Mouse (Mus musculus) kidney, postnatal 36 days (tissue): Measurements from ENCODE around the gene Rasl11a.
A peak's percentile ranks its signal among the peaks of the same experiment; 100 is the strongest.

Experiments used
- DNase-seq, 2 experiments: peaks; one replicate each; pipeline ENCODE4 v3.0.0; 2021 to 2022; ENCODE audit warnings: mixed read lengths in 2 of 2

Gene Rasl11a

DNA sequence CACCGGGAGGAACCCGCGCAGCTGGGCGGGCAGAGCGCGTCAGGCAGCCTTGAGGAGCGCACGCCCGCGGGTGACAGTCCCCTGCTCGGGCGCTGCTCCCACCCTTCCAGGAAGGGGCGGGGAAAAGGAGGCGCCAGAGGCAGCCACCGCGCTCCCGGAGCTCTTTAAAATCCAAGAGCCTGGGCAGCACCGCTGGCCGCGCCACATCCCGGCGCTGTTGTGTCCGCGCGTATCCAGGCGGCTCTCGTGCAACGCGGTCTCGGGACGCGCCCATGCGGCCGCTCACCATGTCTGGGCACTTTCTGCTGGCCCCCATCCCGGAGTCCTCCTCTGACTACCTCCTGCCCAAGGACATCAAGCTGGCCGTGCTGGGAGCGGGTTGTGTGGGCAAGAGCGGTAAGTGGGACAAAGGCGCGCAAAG, at the start of gene Rasl11a:
Gene Rasl11a, plus strand, starts transcription at position 127 of the 421 bp plus-strand sequence.
- DNase-seq: peak; percentile 87 to 89

DNA sequence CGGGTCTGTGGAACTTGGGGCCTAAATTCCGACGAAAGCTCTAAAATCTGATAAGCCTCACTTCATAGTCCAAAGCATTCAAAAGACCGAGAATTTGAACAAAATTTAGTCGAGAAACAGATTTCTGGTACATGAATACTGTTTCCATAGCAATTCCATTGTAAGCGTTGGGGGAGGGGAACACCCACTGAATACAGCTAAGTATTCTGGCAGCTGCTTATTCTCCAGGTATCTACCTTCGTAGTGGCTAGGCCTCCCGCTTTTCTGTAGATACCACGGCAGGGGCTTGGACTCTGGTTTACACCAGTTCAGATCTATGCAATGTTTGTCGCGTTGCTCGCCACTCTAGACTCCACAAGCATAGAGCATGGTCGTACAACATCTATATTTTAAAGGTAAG, 49.1 kb upstream of the Rasl11a start:
- no peak for DNase-seq

DNA sequence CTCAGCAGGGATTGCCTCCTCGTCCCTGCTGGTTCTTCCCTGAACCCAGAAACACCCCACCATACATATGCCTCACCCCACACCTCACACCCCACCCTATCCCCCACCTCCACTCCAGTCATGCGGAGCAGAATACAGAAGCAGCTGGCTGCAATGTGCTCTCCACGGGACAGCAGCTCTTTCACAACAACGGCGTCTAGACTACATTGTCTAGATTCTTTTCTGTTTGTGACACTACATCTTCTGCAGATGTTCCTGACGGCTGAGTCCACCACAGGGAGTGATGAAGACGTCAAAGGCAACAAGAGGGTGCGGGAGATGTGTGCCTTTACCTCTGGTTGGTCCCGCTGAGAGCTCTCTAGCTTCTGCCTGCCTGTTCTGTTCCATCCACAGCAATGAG, 46.8 kb upstream of the Rasl11a start:
- no peak for DNase-seq

DNA sequence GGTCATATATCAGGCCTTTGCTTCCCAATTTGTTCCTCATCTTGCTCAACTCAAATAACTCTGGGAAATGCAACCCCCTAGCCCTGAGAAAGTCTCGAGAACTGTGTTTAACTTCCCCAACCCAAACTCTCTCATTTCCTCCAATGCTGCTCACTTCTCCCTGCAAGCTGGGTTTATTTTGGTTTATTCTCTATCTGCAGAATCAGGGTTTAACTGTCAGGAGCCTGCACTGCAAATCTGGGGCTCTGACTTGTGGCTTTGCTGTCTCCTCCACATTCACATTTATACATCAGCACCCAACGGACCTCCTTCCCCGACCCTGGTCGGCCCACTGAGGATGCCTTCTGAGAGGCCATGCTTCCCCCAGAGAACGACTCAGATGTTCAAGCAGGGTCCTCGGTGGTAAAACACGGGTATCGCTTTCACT, 38.9 kb upstream of the Rasl11a start:
- no peak for DNase-seq

DNA sequence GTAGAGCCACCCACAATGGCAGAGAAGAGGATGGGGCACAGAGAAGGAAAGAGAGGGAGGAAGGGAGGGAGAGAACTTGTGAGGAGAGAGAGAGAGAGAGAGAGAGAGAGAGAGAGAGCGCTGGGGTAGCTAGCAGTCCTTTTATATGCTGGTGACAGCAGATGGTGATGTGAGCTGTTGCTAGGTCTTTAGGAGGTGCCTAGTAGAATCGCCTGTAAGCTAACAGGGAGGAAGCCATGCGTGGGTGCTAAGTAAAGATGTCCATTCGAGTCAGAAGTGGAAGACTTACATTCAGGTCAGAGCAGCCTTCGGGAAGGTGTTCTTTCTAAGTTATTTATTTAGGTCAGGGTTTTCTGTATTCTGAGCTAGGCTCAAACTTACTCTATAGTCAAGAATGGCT, 34.9 kb upstream of the Rasl11a start:
- no peak for DNase-seq

DNA sequence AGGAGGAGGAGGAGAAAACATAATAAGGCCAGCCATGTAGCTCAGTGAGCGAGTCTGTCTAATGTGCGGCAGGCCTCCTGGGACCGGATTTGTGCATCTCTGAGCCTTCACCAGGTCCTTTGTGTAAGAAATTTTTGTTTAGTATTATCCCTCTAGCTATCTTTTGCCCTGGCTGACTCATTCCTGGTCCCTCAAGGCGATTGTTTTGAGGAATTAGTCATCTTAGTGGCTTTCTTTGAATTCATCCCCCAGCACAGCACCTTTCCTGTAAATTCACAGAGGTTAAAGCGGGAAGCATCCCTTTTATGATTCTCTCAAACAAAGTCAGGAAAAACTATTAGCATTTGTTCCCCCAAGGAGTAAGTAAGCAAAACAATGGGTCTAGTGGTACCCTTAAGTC, 32.0 kb upstream of the Rasl11a start:
- no peak for DNase-seq

DNA sequence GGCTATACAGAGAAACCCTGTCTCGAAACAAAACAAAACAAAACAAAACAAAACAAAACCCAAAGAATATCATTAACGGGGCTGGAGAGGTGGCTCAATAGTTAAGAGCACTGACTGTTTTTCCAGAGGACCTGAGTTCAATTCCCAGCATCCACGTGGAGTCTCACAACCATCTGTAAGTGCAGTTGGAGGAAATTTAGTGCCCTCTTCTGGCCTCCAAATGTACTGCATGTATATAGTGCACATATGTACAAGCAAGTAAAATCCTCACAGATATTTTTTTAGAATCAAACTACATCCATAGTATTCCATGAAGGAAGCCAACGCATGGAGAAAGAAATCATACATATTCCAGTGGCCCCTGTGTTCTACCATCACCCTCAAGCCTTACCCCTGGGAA, 31.4 kb upstream of the Rasl11a start:
- no peak for DNase-seq

DNA sequence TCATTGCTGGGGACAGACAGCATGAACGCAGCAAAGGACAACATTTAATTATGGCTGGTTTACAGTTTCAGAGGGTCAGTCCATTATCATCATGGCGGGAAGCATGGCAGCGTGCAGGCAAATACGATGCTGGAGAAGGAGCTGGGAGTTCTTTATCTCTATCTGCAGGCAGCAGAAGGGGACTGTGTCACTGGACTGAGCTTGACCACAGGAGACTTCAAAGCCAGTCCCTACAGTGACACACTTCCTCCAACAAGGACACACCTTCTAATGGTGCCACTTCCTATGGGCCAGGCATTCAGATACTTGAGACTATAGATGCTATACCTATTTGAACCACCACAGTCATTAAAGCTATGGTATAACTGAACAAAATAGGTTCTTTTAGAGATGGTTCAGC, 29.5 kb upstream of the Rasl11a start:
- DNase-seq: no peak

DNA sequence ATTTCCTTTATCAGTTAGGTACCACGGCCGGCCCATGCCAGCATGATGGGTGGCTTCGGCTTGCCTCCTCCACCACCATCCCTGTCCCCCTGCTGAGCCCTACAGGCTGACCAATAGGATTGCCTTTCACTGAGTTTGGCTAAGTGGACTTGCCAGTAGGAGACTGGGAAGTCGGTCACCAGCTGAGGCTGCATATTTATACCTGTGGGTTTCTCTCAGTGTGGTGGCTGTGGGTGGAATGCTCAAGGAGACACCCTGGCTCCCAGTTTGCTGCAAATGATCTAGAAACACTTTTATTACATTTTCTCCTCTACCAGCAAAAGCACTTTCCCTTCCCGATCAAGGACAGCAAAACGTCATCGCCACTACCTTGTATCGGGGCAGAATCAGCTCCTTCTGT, 27.3 kb upstream of the Rasl11a start:
- DNase-seq: no peak

DNA sequence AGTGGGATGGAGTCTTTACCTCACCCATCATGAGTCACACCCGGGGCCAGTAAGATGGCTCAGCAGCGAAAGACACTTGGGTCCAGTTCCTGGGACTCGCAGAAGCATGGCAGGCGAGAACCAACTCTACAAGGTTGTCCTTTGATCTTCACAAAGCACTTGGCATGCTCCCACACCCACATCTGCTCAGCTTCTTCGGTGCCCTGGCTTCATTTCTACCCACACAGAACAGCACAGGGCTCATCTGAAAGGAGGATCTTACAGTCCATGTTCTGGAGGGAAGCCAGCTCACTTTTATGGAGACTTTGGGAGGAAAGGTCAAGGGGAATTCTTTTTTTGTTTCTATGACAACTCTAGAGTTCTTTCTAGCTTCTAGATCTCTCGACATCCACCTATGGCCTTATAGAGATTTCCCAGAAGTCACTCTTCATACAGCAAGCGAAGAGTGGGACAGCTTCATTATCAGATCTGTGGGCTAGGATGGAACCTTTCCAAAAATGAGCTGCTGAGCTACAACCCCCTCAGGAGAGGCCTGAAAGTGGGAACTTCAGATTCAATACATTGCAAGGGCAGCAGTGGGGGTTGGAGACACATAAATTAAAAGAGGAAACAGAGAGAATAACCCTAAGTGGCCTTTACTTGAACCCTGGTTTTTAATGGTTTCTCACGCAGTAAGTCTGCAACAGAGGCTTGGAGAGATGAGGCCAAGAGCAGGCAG, 25.8 kb upstream of the Rasl11a start:
- peak; percentile 45 to 54 for DNase-seq

DNA sequence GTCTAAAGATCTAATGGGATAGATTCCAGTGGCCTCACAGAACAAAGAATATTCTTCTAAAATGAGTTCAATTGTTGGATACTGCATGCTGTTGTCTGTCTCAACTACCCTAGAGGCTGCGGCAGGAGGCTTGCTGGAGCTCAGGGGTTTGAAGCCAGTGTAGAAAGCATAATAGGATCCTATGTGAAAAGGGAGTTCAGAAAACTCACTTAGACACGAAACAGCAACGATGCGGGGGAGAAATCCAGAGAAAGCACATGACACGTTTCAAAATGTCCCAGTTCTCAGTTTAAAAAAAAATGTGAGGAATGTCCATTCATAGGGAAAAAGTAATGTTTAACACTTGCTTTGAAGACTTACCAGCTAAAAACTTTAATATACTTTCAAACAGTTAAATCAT, 21.9 kb upstream of the Rasl11a start:
- DNase-seq: no peak

DNA sequence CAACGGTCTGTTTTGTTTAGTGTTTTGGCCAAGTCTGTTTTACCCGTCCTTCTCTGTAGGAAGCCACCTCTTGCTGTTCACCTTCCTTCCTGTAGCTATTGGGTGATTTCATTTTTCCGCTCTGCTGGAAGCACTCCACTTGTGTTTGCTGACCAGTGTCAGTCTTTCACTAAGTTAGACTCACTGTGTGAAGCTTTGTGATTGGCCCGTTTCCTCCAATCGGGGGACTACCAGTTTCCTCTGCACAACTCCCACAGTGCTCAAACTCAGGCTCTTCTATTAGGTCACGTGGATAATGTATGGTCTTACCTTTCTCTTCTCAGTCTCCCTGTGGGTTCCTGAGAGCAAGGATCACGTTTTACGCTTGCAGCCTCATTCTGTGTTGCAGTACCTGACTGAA, 15.3 kb upstream of the Rasl11a start:
- DNase-seq: no peak

DNA sequence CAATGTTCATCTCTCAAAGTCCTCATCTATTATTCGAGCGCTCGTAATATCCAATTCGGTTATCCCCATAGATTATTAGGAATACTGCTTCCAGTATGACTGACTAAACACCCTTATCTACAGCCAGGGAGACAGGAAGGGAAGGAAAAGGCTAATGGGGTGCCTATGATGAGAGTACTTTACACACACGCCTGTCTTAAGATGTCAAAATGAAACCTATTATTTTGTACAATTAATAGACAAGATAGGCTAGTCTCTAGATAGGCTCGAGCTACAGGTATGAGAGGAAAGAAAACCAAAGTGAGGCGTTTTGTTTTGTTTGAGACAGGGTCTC, 12.5 kb upstream of the Rasl11a start:
- DNase-seq: no peak

DNA sequence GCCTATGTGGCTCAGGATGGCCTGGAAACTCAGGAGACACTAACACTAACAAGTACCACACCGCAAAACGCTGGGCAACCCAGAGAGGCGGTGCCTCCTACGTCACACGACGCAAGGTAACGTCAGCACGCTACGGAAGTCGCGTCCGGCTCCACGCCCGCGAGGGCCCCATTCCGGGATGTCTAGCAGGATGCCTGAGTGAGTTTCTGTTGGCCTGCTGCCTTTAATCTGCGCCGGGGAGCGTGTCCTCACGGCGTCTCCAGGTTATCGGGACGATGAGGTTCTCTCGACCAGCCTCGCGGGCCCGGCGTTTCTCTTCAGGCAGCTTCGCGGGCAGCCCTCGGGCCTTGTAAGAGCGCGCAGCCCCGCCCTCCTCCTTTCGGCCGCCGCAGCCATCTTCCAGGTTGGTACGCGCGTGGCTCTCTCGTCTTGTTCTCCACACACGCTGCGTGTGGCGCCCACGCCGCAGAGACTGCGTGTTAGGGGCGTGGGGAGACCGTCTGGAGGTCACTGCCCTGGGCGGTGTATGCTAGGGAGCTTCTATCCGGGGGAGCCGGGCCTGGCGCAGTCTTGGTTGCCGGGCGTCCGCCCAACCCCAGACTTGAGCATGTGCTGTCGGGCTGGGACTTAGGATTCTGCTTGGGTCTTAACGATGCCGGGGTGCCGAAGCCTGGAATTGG, 12.0 kb upstream of the Rasl11a start, which contains the start of gene Rpl21:
Gene Rpl21, plus strand, starts transcription at position 122 of the 680 bp plus-strand sequence.
- DNase-seq: peak; percentile 94 to 96

DNA sequence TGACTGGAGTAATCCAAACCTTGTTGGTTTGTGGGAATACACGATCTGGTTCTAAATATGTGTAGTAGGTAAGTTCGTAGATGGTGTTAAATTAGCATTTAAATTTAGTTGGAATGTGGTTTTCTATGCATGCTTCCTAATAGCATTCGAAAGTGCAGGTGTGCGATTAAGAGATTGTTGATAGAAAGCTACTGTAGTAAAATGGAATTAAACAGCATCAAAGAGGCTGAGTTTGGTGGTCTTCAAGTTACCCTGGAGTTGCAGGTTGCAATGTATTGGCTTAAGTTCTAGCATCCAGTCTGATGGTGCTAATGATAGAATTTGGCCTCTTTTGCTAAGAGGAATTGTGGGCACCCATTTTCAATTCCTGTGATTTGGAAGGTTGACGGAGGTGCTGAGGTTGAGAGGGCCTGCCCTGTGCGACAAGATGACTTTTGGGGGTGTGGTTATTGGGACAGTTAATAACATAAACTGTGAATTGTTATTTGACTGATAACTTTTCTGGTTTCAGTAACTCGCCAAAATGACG, 11.1 kb upstream of the Rasl11a start:
- no peak for DNase-seq

DNA sequence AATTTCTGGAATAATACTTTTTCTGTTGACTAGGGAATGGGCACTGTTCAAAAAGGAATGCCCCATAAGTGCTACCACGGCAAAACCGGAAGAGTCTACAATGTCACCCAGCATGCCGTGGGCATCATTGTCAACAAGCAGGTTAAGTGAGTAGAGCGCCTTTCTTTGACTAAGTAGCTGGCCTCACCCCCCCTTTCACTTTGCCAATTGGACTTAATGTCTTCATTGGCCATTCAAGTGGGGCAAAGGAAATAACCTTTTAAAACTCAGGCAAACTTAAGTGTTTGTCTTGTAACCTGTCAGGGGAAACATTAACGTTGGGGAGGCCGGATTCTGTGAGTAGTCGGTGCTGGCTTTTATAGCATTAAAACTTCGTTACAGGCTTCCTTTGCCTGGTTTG, 9.9 kb upstream of the Rasl11a start:
- DNase-seq: no peak

DNA sequence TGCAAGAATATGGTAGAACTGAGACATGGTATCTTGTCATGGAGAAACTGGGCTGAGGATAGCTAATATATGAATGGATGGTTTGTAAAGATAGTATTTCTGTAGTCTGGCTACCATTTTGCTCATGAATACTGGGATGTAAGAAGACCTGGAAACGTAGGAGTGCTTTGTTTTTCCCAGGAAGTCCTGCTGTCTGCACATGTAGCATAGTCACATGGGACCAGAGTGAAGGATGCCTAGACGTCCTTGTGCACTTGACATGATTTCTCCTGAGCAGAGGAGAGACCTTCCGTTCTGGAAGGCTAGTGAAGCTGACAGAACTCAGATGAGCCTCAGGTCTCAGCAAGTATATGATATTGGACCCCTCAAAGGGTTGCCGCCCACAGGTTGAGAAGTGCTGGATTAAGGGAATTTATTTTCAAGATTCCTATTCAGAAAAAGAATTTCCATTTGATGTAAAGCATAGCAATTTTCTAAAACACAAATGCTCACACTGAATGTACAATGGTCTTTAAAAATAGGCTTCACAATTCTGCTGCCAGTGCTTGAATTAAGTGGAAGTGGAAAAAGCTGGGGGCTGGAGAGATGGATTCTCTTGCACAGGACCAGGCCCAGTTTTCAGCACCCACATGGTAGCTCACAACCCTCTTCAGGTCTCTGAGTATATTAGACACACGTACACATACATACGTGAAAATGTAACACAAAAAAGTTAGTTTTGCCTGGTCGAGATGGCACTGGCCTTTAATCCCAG, 6.7 kb upstream of the Rasl11a start:
- no peak for DNase-seq

DNA sequence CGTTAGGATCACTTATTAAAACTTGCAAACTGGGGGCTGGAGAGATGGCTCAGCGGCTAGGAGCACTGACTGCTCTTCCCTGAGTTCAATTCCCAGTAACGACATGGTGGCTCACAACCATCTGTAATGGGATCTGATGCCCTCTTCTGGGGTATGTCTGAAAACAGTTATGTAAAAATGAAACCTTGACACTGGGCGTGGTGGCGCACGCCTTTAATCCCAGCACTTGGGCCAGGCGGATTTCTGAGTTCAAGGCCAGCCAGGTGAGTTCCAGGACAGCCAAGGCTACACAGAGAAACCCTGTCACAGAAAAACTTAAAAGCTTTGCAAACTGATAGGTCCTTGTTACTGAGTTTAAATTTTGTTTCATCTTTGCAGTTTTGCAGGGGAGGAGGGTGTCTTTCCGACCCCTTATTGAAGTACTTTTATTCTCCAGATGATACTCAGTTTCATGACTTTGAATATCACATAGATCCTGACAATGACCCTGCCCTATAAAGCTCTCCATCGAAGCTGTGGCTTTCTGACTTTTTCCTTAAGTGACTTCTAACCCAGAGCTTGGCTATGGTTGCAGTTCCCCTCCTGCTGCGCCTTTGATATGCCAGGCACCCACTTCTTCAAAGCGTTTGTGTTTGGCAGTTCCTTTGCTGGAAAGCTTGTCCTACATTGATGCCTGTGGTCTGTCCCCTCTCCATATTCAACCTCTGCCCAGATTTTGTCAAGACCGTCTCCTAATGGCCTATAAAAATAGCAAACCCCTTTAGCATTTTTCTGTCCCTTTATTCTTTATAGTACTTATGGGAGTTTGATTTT, 5.8 kb upstream of the Rasl11a start:
- no peak for DNase-seq

DNA sequence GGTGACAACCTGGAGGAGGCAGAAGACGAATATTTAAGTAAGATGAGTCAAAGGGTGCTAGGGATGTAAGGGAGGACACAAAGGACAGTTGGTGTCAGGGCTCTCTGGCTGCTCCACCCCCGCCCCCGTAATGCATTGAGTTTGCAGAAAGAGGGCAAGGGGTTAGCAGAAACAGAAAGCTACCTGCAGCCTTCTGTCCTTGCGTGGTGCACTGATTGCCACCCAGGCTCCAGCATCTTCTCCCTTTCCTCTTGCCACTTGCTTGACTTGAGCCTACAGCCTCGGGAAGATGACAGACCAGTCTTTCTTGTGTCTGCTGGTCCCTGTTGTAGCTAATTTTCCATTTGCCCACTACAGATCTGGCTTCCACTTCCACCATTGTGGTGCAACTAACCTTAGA, 5.1 kb upstream of the Rasl11a start:
- DNase-seq: no peak

DNA sequence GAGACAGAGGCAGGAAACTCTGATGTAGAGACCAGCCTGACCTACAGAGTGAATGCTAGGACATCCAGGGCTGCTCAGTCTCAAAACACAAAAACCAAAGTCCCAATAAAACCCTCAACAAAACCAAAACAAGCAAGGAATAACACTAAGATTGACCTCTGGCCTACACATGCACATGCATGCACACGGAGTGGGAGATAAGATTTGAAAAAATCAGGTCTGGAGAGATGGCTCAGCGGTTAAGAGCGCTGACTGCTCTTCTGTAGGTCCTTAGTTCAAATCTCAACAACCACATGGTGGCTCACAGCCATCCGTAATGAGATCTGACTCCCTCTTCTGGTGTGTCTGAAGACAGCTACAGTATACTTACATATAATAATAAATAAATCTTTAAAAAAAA, 4.4 kb upstream of the Rasl11a start:
- no peak for DNase-seq

DNA sequence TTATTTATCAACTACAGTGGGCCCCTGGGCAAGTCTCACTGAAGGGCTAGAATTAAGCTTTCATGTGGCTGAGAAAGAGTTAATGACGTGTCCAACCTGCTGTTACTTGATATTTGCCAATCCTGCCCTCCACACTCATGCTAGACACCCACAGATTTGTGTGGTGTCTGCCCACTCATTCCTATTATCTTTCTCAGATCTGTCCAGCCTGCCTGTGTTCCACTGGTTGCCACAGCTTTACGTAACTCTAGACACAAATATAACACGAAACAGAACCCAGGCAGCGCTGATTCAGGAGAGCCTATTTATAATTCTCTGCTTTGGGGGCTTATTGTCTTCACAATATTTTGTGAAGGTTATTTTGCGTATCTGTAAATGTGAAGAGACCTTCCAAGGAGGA, 3.6 kb upstream of the Rasl11a start:
- DNase-seq: no peak

DNA sequence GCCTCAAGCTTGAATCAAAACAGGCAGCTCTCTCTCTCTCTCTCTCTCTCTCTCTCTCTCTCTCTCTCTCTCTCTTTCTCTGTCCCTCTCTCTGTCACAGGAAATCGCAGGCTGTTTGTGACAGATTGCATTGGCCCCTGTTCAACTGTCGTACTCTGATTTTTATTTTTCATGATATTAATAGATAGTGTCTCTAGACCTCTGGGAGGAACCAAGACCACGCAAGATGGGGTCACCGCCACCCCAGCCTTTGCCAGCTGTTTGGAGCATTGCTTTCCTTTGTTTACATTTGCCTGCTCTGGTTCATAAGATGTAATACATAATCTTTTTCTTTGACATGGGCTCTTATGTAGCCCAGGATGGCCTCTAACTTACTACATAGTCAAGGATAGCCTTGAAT, 2.9 kb upstream of the Rasl11a start:
- peak in 1 of 2 experiments; percentile 39 for DNase-seq
